Mouse (Mus musculus): ENCODE data around the gene Art3.

The Art3 gene

GRCm38 (mm10) chr5:92424126-92424525 is 92.5 kb downstream of the Art3 start:
- DNase-seq, result no peak

- no peak for DNase-seq
Measured at GRCm38 (mm10) chr5:92430723-92431122, 99.1 kb downstream of the Art3 start.

- DNase-seq, result no peak
Measured at GRCm38 (mm10) chr5:92431611-92432010, 100.0 kb downstream of the Art3 start.

DNA sequence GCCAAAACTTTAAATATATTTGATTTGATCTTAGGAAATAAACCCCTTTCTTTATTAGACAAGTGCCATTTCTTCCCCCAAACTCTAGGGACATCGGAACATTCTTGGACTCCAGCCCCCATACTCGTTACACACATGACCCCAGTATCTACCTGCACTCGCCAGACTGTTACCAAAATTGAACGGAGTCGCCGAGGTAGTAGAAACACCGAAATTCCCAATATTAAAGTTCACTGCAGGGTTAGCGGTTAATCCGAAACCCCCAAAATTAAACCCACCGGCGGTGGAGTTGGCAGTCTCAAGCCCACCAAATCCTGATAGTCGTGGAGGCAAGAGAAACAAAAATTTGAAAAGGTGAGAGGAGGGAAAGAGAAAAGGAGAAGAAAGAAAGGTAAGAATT is 102.4 kb downstream of the Art3 start:
- no peak for DNase-seq

- peak; percentile 31 to 57 for DNase-seq
Measured at GRCm38 (mm10) chr5:92434571-92434985, 103.0 kb downstream of the Art3 start.

DNA sequence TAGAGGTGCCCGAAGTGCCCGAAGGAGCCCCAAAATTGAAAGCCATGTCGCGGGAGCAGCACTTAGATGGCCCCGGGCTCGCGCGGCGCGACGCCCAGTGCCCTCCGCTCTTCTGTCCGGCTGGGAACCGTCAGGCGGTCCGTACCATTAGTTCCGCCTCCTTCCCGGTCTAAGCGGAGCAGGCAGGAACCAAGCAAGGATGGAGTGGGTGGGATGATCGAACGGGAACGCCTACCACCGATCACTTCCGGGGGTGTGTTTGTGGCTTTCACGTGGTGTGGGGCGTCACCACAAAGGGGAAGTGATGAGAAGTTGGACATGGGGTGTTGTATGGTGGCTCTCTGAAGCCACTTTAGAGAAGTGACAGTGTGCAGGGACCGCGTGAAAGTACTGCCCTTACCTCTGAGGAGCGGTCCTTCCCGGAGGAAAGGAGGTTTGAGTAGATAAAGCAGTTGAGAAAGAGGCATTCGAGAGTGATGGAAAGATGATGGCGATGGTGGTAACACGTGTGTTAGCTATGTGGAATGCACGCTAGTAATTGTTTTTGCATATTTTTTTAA is 103.5 kb downstream of the Art3 start, which contains the start of gene Nup54:
Gene Nup54, minus strand, starts transcription at position 195 of the 560 bp plus-strand sequence.
- peak; percentile 96 to 97 for DNase-seq

DNA sequence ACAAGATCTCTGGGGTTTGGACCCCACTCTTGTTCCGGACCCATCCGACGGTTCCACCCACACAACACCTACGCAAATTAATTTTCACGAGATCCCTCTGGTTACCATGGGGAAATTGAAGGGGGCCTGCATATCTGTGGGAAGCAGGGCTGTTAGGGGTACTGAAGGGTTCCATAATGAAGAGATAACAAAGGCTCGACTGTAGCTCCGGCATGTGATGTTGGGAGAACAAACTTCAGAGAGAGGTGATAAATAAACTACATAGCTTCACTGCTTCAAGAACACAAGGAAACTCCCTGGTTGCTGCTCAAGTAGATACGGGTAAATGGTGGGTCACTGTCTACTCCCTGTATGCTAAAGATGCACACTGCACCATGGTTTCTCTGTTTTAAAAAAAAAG is 106.9 kb downstream of the Art3 start:
- DNase-seq, result no peak

DNA sequence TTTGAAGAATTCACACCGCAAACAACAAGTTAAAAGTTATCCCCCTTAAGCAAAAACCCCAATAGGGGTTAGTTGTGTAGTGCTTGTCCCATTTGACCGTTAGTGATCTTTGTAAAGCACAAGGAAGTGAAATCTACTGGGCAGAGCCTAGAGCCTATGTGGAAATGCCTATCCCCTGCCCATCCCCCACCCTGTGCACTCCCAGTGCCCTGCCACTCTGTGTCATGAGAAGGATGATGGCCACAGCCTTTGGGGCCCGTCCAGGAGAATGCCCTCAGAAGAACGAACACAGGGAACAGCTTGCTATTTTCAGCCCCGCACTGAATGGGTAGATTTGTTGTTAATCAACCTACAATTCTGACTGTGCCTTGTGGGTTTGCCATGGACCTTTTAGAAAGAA is 109.9 kb downstream of the Art3 start:
- peak in 1 of 2 experiments; percentile 35 for DNase-seq

- DNase-seq, result no peak
Measured at GRCm38 (mm10) chr5:92442914-92443313, 111.3 kb downstream of the Art3 start.

GRCm38 (mm10) chr5:92445016-92445415 is 113.4 kb downstream of the Art3 start:
- no peak for DNase-seq

GRCm38 (mm10) chr5:92446736-92447135 is 115.1 kb downstream of the Art3 start:
- DNase-seq, result no peak

DNA sequence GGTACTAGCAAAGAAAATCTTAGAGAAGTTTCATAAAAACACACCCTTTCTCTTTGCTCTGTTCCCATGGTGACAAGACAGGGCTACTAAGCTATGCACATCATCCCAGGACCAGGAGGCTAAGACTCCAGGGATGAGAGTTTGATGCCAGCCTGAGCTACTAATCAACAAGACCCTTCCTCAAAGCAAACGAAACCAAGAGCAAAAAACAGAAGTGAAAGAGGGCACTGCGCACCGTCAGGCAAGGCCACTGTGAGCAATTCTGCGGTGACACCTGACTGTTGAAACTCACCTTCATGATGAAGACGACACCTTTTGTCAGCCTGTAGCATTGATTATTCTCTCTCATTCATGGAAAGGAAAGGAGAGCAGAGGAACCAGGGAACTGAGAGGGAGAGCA is 121.2 kb downstream of the Art3 start:
- no peak for DNase-seq

GRCm38 (mm10) chr5:92457410-92457809 is 125.8 kb downstream of the Art3 start:
- DNase-seq, result no peak

DNA sequence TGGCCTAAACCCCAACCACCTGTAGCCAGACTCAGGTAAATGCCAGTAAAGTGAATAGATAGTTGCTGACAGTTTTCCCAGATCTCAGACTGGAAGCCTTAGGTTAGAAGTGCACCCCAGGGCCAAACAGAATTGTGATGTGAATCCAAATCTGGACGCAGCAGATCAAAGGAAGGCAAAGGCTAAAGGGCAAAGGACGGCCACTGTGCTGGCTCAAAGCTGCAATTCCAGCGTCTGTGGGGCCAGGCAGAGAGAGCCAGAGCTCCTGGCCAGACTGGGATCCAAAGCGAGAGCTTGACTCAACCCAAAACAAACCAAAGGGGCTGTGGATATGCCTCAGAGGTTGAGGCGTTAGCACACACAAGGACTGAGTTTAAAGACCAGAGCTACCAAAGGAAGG is 127.1 kb downstream of the Art3 start:
- peak in 1 of 2 experiments; percentile 51 for DNase-seq

- DNase-seq, result peak; percentile 70 to 89
Measured at GRCm38 (mm10) chr5:92461321-92461720, 129.7 kb downstream of the Art3 start.

Measured in kidney, postnatal 36 days (tissue).